In the genomic region with DNA sequence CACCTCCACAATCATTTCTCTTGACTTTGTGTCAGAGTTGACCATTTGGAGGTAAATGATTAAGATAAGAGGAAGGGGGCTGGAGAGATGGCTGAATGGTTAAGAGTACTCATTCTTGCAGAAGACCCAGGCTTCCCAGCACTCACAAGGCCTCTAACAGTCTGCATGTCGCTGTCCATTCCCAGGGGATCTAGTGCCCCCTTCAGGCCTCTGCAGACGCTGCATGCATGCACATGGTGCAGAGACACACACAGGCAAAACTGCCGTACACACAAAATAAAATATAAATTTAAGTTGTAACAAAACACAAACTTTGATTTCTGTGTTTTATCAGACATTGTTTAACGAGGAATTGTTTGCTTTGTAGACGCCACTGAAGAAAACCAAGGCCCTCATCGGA, we compare ENCODE assay signal across 8 mouse cellular contexts. TPM values are rescaled to one million over a fixed set of nuclear protein-coding genes. Genes with fewer than 3 reads are reported as not detected.
DNase-seq lines count a peak whose midpoint lies in the region; ATAC-seq and TF ChIP-seq lines count a peak whose summit lies in the region.
"Had no signal": no experiment of that assay in that cellular context is flagged by ENCODE, and none has a peak within 500 bp of the region (broad histone marks: within the 10 kb centered on the region; RNA-seq: fewer than 3 reads in every experiment).

No protein-coding gene starts in this region.

- no peak overlapping the region for H3K27ac ChIP-seq in testis, adult 2 months (ENCODE audit: control insufficient read depth, insufficient read depth, low read depth, low read length)
- H3K27ac ChIP-seq: forebrain, embryonic 12.5 days had no signal

- H3K4me3 ChIP-seq in testis, adult 2 months (ENCODE audit: control insufficient read depth, low read depth, low read length): no peak overlapping the region
- H3K4me3 ChIP-seq: forebrain, embryonic 12.5 days had no signal

- DNase-seq in kidney, adult 9 months: peak; percentile 48
- DNase-seq in kidney, adult 11 months: no peak
- no peak for DNase-seq in testis, postnatal 10 days (ENCODE audit: low spot score)
- peak; percentile 74 for DNase-seq in ZHBTc4 (ENCODE audit: low read depth, low spot score)
- no peak for DNase-seq in frontal cortex, postnatal 14 days (ENCODE audit: low spot score in 2 of 2)

- no peaks in the 10 kb centered on the region for H3K4me1 ChIP-seq in testis, adult 2 months (ENCODE audit: control insufficient read depth, insufficient read depth, low read length)

- H3K27me3 ChIP-seq in testis, adult 2 months (ENCODE audit: control insufficient read depth, insufficient read depth, low read length): no peaks in the 10 kb centered on the region
- H3K27me3 ChIP-seq: forebrain, embryonic 12.5 days had no signal

- peak; percentile 55; the same call in 1 of the 2 replicates for TF ChIP-seq CTCF in testis, adult 2 months (IDR thresholded peaks at IDR 0.05; ENCODE audit: control insufficient read depth, insufficient read depth, insufficient replicate concordance, low read depth, low read length)

- TF ChIP-seq POLR2A in testis, adult 2 months (IDR thresholded peaks at IDR 0.05; ENCODE audit: control insufficient read depth, low read depth, low read length): no peak

- H3K36me3 ChIP-seq in testis, adult 2 months (ENCODE audit: control insufficient read depth, insufficient read depth, low read length): no peaks in the 10 kb centered on the region

- no peak for ATAC-seq in granulocyte monocyte progenitor cell, adult 5-6 weeks (replicated peaks; ENCODE audit: poor library complexity, severe bottlenecking)

RNA-seq across cellular contexts. Expression of a gene that starts 5.9 kb away (rescaled TPM):
- 14.5 and 14.7 TPM in 2 replicates for polyA plus RNA-seq in testis, adult 2 months (2012; rRNA removed)
- 13.6 and 15.6 TPM in 2 replicates for total RNA-seq in granulocyte monocyte progenitor cell, adult 5-6 weeks (2014; fragmentation: Nextera tagmentation)
- total RNA-seq in granulocyte monocyte progenitor cell, adult 5-6 weeks (2017): 7.1 and 9.4 TPM in 2 replicates

RNA-seq across cellular contexts. Expression of a gene that starts 19.7 kb away (rescaled TPM):
- 1.1 and 1.3 TPM in 2 replicates for polyA plus RNA-seq in testis, adult 2 months (2012; rRNA removed)
- not detected in 2 replicates for total RNA-seq in granulocyte monocyte progenitor cell, adult 5-6 weeks (2014; fragmentation: Nextera tagmentation)
- total RNA-seq in granulocyte monocyte progenitor cell, adult 5-6 weeks (2017): 2.6 and 7.3 TPM in 2 replicates

Comparison
In these comparisons a context has a peak if more than half of its experiments do, and no peak if none do; other contexts are left out.
1. DNase-seq: peak in kidney, adult 9 months (single experiment) and ZHBTc4 (single experiment); none in kidney, adult 11 months (single experiment), testis, postnatal 10 days (single experiment) and frontal cortex, postnatal 14 days (0 of 2).